Mouse (Mus musculus) c-Kit-positive CD71-positive TER-119-negative erythroid progenitor cells, embryonic 14.5 days (primary cell): ENCODE results near the gene Rapgef6.

Experiments used
- DNase-seq: peaks from one replicate; pipeline ENCODE4 v3.0.0-alpha.2; 2013; ENCODE audit warnings: low read depth

Rapgef6 gene

GRCm38 (mm10) chr11:54522529-54523430 is at the start of gene Rapgef6:
TSS of gene Rapgef6 (plus strand) at chr11:54522847.
- peak; percentile 97 for DNase-seq

- peak; percentile 14 for DNase-seq
These were observed 44.2 kb upstream of the Rapgef6 start for GRCm38 (mm10) chr11:54478414-54478813.

- DNase-seq, result no peak
These were observed 36.6 kb upstream of the Rapgef6 start for GRCm38 (mm10) chr11:54486041-54486440.

GRCm38 (mm10) chr11:54491946-54492558 is 30.6 kb upstream of the Rapgef6 start:
- no peak for DNase-seq

GRCm38 (mm10) chr11:54492559-54492958 is 30.1 kb upstream of the Rapgef6 start:
- DNase-seq, result no peak

GRCm38 (mm10) chr11:54499838-54500237 is 22.8 kb upstream of the Rapgef6 start:
- DNase-seq, result no peak

- no peak for DNase-seq
These were observed 20.0 kb upstream of the Rapgef6 start for GRCm38 (mm10) chr11:54502546-54503245.

- DNase-seq, result no peak
These were observed 9.1 kb upstream of the Rapgef6 start for GRCm38 (mm10) chr11:54513584-54513983.

- no peak for DNase-seq
These were observed 619 bp upstream of the Rapgef6 start for GRCm38 (mm10) chr11:54521927-54522528.

- DNase-seq, result no peak
These were observed 869 bp downstream of the Rapgef6 start for GRCm38 (mm10) chr11:54523431-54524001.

GRCm38 (mm10) chr11:54528002-54528401 is 5.4 kb downstream of the Rapgef6 start:
- DNase-seq, result no peak

GRCm38 (mm10) chr11:54530391-54530790 is 7.7 kb downstream of the Rapgef6 start:
- DNase-seq, result no peak

- no peak for DNase-seq
These were observed 8.3 kb downstream of the Rapgef6 start for GRCm38 (mm10) chr11:54530916-54531315.

- no peak for DNase-seq
These were observed 11.2 kb downstream of the Rapgef6 start for GRCm38 (mm10) chr11:54533834-54534233.

GRCm38 (mm10) chr11:54534871-54535270 is 12.2 kb downstream of the Rapgef6 start:
- DNase-seq, result peak; percentile 73

- no peak for DNase-seq
These were observed 16.4 kb downstream of the Rapgef6 start for GRCm38 (mm10) chr11:54539031-54539430.

- no peak for DNase-seq
These were observed 16.8 kb downstream of the Rapgef6 start for GRCm38 (mm10) chr11:54539486-54539885.

- DNase-seq, result no peak
These were observed 17.7 kb downstream of the Rapgef6 start for GRCm38 (mm10) chr11:54540328-54540727.

GRCm38 (mm10) chr11:54542414-54542813 is 19.8 kb downstream of the Rapgef6 start:
- DNase-seq, result peak; percentile 62

GRCm38 (mm10) chr11:54554970-54555369 is 32.3 kb downstream of the Rapgef6 start:
- DNase-seq, result no peak

- DNase-seq, result no peak
These were observed 40.1 kb downstream of the Rapgef6 start for GRCm38 (mm10) chr11:54562761-54563160.

- DNase-seq, result no peak
These were observed 45.3 kb downstream of the Rapgef6 start for GRCm38 (mm10) chr11:54567959-54568358.
